Mouse (Mus musculus) T-helper 2 cell (primary cell): ENCODE measurements around the gene Zfp507.

Experiments
- in situ Hi-C: fragments of 300-600 bp; cut with MboI, MseI; formaldehyde crosslinking; loops from one replicate; pipeline ENCODE4 v1.15.1; 2025; ENCODE audit warnings: high pct_unique_total_duplicates

Zfp507 gene

GRCm38 (mm10) chr7:35802906-35803595 is at the start of gene Zfp507:
Gene Zfp507, minus strand, starts transcription at chr7:35803003.
- in situ Hi-C loops = no loop called here

DNA sequence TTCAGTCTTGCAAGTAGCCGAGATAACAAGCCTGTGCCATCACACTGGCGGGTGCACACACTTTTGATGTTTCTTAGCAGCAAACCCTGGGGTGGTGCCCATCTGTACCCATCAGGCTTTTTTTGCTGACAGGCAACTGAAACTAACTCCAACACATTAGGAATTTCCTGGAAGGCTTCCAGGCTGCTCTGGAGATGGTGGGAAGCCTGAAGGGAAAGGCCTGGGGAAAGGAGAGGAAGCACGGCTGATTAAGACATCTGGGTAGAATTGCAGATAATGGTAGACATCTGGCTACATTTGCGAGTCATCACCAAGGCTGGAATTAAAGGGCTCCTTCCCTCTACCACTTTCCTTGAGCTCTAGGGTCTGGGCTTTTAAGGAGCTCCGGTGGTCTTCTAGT is 47.6 kb upstream of the Zfp507 start:
- in situ Hi-C loops = no loop called here

DNA sequence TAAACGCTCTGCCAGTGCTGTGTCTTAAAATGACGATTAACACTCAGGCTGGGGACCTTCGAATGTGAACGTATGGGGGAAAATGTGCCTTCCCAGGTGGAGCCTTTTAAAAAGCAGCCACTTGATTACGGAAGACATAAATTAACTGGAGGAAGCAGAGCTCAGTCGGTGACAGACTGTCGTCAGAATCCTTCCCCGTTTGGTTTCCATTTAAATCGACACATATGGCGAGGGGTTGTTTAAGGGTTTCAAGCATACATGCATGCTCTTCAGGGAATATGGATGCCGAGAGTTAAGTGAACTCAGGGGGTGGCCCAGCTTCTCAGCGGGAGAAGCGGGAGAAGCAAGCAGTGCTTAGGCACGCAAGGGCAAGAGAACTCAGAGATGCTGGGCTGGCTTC is 45.7 kb upstream of the Zfp507 start:
- in situ Hi-C loops = no loop called here

GRCm38 (mm10) chr7:35840504-35840903 is 37.7 kb upstream of the Zfp507 start:
- in situ Hi-C loops = no loop called here

- in situ Hi-C loops = no loop called here
Observed at GRCm38 (mm10) chr7:35836851-35837250, 34.0 kb upstream of the Zfp507 start.

DNA sequence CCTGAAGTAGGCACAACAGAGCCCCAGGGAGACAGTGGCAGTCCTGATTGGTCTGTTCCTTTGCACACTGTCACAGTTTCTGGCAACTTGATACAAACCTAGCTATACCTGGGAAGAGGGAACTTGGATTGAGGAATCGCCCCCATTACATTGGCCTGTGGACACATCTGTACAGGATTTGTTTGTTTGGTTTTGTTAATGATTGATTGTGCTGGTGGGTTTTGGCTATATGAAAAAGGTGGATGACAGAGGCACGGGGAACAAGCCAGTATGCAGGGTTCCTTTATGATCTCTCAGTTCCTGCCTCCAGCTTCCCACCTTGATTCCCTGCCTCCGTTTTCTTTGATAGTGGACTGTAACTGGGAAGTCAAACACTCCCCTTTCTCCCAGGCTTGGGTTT is 33.6 kb upstream of the Zfp507 start:
- in situ Hi-C loops = no loop called here

- in situ Hi-C loops = no loop called here
Observed at GRCm38 (mm10) chr7:35830119-35830518, 27.3 kb upstream of the Zfp507 start.

DNA sequence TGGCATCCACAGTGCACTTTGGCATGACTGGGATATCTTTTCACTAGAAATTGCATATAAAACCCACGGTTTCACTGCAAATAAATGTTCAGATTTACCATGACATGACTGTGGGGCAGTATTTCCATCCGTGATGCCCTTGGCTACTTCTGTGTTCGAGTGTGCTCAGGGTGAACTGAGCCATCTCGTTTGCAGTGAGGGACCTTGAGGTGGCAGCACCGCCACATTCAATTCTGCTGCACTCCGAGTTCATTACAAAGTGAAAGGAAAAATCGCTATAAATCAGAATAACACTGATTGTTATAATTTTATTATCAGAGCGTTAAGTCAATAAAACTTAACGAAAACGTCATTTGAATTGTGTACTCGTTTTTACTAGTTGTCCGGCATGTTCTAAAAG is 21.1 kb upstream of the Zfp507 start:
- in situ Hi-C loops = no loop called here

- in situ Hi-C loops = no loop called here
Observed at GRCm38 (mm10) chr7:35822320-35822719, 19.5 kb upstream of the Zfp507 start.

DNA sequence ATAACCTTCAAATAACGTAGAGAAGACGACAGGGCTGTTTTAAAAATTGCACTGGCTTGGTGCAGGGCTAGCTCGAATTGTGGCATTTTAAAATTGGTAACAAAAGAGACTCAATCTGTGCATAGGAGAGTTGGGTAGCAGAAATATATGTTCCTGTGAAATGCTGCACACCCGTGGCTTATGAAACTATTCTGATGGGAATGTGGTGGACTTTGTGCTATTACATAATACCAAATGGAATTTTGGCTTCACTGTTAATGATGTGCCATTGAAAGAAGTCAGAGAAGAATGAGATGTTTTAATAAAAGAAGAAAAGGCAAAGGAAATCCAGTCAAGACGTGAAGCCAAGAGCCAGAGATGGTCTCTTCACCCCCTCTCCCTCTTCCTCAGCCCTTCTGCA is 18.6 kb upstream of the Zfp507 start:
- in situ Hi-C loops = no loop called here

DNA sequence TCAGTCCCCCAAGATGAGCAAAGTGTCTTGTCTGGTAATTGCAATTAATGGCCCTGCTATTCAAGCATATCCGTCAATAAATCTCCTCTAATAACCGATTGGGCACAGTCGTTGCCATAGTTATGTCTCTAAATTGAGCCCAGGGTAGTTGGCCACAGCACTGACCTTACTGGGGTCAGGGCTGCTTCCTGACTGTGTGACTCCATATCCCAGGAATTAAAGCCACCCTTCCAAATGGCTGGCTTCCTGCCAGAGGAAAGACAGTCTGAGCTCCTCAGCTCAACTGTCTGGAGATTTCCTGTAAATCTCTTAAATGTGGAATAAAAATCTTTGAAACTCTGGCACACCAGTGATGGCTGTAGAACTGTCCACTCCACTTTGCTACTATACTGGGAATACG is 16.7 kb upstream of the Zfp507 start:
- in situ Hi-C loops = no loop called here

DNA sequence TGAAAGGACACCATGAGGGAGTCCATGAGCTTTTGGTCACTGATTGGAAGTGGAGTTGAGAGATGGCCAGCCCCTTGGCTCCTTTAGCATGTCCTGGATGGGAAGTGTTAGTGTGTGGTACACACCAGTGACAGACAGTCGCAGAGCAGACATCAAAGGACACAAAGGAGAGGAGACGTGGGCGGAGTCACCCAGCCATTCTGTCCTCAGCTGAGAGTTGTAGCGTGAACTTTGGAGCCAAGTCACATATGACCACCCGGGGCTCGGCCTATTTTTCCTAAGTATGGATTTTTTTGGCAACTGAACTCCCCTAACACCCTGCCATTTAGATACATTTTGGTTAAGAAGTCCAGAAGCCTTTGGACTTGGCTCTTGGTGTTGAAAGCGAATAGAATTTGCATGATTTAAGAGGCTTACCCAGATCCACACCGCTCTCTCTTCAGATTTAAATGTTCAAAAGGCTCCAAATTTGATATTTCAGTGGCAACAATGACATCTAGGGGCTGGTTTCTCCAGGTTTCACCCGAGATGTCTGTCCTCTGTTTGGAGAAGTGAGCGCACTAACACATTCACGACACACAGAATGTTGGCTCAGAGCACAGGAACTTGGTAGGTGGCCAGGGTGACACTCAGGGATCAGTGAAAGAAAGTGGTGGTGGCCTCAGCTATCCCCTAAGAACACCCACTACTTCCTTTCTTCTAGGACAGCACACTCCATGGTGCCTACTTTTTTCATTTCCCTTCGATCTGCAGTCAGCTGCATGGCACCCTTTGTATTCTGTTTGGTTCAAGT is 12.2 kb upstream of the Zfp507 start:
- in situ Hi-C loops = no loop called here

DNA sequence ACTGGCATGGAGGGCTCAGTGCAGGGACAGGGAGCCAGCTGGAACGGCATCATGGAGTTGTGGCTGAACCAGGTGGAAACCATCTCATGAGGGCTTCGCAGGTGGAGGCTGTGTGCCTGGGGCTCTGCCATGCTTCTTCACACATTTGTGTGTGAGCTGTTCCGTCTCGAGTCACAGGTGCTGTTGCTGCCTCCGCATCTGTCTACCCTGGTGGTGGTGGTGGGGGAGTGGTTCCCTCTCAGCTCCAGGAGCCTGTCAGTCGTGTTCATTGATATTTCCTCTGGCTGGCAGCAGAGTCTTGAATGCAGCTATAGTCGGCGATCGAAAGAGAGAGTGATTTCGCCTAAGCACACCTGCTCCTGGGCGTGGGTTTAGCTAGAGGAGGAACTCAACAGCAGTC is 10.5 kb upstream of the Zfp507 start:
- in situ Hi-C loops = no loop called here

- in situ Hi-C loops = no loop called here
Observed at GRCm38 (mm10) chr7:35810736-35811135, 7.9 kb upstream of the Zfp507 start.

DNA sequence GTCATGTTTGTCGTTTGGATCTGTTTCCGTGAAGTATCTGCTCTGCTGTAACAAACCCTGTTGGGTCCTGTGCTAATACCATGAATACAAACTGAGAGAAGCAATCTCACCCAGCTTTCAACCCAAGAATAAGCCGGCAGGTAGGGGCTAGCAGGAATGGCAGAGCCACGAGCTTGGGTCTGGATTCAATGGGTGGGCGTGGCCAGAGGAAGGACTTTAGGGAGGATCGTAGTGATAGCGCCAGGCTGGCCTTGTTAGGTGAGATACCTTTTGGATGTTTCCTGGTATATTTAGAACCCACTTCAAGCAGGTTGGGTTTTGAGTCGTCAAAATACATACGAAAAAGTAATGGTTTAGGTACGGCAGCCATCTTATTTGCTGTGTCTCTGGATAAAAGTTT is 1.4 kb upstream of the Zfp507 start:
- in situ Hi-C loops = no loop called here

DNA sequence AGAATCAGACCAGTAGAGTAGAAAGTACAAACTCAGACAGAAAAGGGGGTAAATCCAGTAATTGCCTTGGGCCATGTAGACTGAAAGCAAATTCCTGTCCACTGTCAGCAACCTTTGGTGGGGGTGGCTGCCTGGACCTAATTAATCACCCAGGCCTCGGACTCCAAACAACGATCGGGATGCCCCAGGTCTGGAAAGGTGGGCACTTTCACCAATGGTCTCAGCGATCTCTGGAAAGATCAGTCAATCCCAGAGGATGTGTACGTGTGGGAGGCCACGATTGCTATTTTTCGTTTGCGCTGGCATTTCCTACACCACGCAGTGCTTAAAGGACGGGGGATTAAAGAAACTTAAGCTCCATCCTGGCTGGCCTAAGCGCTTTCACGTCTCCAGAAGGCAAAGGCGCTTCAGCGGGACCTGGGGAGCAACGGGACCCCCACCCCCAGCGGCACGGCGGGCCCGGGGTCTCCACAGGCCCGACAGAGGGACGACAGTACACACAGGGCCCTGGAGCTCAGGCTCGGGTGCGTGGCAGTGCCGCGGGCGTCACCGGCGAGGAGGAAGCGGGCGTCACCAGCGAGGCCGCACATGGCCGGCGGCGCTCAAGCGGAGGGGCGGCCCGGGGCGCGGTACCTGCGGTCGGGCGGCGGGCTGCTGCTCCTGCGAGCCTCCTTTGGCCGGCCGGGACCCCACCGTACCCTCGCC is 450 bp downstream of the Zfp507 start:
- in situ Hi-C loops = no loop called here

GRCm38 (mm10) chr7:35796123-35796522 is 6.7 kb downstream of the Zfp507 start:
- in situ Hi-C loops = no loop called here

- in situ Hi-C loops = no loop called here
Observed at GRCm38 (mm10) chr7:35794145-35794664, 8.6 kb downstream of the Zfp507 start.

GRCm38 (mm10) chr7:35792150-35792848 is 10.5 kb downstream of the Zfp507 start:
- in situ Hi-C loops = no loop called here

GRCm38 (mm10) chr7:35790926-35791325 is 11.9 kb downstream of the Zfp507 start:
- in situ Hi-C loops = no loop called here

DNA sequence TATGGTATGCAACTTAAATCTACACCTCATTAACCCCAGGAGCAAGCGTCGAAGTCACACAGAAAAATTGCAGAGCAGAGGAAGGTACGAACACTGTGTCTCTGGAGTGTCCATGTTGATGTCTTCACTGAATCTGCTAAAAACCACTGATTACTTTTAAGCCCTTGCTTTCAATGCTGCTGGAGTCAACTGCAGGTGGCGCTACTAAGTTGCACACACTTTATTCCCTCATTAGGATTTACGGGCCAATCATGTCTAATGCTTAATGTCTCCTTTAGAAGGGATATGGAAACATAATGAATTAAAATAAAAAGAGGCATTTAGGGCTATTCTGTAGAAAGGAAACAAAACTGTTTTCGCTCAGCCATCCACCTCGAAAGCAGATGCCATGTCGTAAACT is 12.6 kb downstream of the Zfp507 start:
- in situ Hi-C loops = no loop called here

DNA sequence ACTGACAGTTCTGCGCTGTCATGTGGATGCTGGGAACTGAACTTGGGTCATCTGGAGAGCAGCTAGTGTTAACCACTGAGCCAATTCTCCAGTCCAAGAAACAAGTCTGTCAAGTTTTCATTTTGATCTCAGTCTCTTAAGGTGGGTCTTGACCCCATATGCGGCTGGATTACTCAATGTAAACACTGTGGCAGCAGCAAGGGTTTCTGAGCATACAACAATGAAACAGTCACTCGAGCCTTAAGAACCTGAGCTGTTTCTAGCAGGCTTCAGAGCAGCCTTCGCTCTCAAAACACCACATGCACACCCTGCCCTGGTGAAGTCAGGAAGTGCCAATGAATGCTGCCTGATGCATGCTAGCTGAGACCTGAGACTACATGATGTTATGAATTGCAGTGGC is 17.2 kb downstream of the Zfp507 start:
- in situ Hi-C loops = no loop called here
